Mouse (Mus musculus) lung, embryonic 16.5 days (tissue): ENCODE data around the gene Dhx16. TPM values are rescaled to one million over a fixed set of nuclear protein-coding genes. Genes with fewer than 3 reads are reported as not detected.
"Not testable (repeated sequence)": the region's sequence is repeated elsewhere in the genome, so short reads cannot be mapped to it uniquely, and the experiment has no call there.

ENCODE experiments used
- ATAC-seq: fragments of 200-750 bp; cut with Nextera tagmentation; 2 replicates; pipeline ENCODE4 v1.8.0; 2017; ENCODE audit warnings: low read depth, mild to moderate bottlenecking, moderate library complexity
- H3K27ac ChIP-seq: fragments of 300-500 bp; sonication (generic); 2 replicates; pipeline ENCODE4 v1.5.1; 2014; ENCODE audit warnings: mild to moderate bottlenecking, control low read depth, low read length
- H3K27me3 ChIP-seq: fragments of 300-500 bp; sonication (generic); 2 replicates; pipeline ENCODE4 v1.6.1; 2014; ENCODE audit warnings: low read depth, low read length, mixed read lengths; ENCODE audit not compliant: control insufficient read depth, insufficient read depth
- H3K36me3 ChIP-seq: fragments of 300-500 bp; sonication (generic); 2 replicates; pipeline ENCODE4 v1.6.1; 2014; ENCODE audit warnings: low read length; ENCODE audit not compliant: control insufficient read depth, insufficient read depth
- H3K4me1 ChIP-seq: fragments of 300-500 bp; sonication (generic); replicated peaks from 2 replicates; pipeline ENCODE4 v1.6.1; 2014; ENCODE audit warnings: low read length, mixed read lengths; ENCODE audit not compliant: control insufficient read depth, insufficient read depth
- H3K4me2 ChIP-seq: fragments of 300-500 bp; sonication (generic); 2 replicates; pipeline ENCODE4 v1.6.1; 2014; ENCODE audit warnings: low read depth, low read length, control low read depth
- H3K4me3 ChIP-seq: fragments of 300-500 bp; sonication (generic); 2 replicates; pipeline ENCODE4 v1.5.1; 2014; ENCODE audit warnings: mild to moderate bottlenecking, low read length, control low read depth
- H3K9ac ChIP-seq: fragments of 300-500 bp; sonication (generic); 2 replicates; pipeline ENCODE4 v1.6.1; 2014; ENCODE audit warnings: low read length, control low read depth
- H3K9me3 ChIP-seq: fragments of 300-500 bp; sonication (generic); 2 replicates; pipeline ENCODE4 v1.6.1; 2016; ENCODE audit warnings: low read length; ENCODE audit not compliant: control insufficient read depth
- WGBS: fragments of 180-500 bp; shearing (Covaris S2); extraction: QIAGEN DNeasy Blood & Tissue Kit; methylation state at CpG from one replicate; pipeline ENCODE4 v1.1.7; 2014; 5-methylcytosine and 5-hydroxymethylcytosine counted together
- polyA plus RNA-seq: library from polyadenylated mRNA; unstranded; fragments of >200 nt; fragmentation: Nextera tagmentation; extraction: Ambion mirVana; gene quantifications from 2 replicates; pipeline ENCODE4 v1.2.1, GENCODE M21; 2015

The Dhx16 gene
- polyA plus RNA-seq, 1 experiment from 2014 or later, result 40.2 TPM

- peak overlapping the region; percentile 100 for H3K27ac ChIP-seq
- peak; percentile 7; the same call in 1 of the 2 replicates for ATAC-seq
- H3K4me3 ChIP-seq, result peak overlapping the region; percentile 90
- no peaks in the 10 kb centered on the region for H3K27me3 ChIP-seq
- H3K9ac ChIP-seq, result peak overlapping the region; percentile 82
- peaks cover 33% of the 10 kb centered on the region for H3K4me1 ChIP-seq
- H3K36me3 ChIP-seq, result peaks cover 43% of the 10 kb centered on the region
- 0% methylated on average over 18 of the region's 18 CpGs for WGBS
- H3K4me2 ChIP-seq, result peak overlapping the region; percentile 86
- no peaks in the 10 kb centered on the region for H3K9me3 ChIP-seq
Observed at GRCm38 (mm10) chr17:35837487-35837886, 42.1 kb upstream of the Dhx16 start.

DNA sequence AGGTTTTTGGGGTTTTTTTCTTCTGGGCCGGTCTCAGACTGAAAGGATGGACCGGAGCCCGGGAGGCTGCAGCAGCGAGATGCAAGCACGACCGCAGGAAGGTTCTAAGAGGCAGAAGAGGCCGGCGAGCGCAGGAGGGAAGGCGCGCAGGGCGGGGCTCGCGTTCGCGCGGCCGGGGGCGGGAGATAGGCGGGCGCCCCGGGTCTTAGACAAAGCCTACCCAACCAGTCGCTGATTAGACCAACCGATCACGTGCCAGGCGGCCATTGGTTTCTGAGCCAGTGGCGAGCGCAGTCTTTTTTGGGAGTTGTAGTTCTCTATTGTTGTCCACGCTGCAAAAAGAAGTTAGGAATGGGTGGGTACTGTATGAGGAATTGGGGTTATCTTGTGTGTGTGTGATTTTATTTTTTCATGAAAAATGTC is 41.5 kb upstream of the Dhx16 start, which contains the start of gene Tubb5:
Gene Tubb5, minus strand, starts transcription at position 185 of the 423 bp plus-strand sequence.
- Histone ChIP-seq H3K4me1 (peaks cover 37% of the 10 kb centered on the region), H3K4me3 (peak within 1 kb of the TSS; percentile 90), H3K27me3 (no peaks in the 10 kb centered on the region), H3K27ac (peak within 1 kb of the TSS; percentile 100), H3K9ac (peak within 1 kb of the TSS; percentile 82), H3K4me2 (peak within 1 kb of the TSS; percentile 86), H3K9me3 (no peaks in the 10 kb centered on the region), H3K36me3 (peaks cover 37% of the 10 kb centered on the region)
- WGBS, result under 1% methylated on average over 29 of the region's 29 CpGs
- peak; percentile 80 for ATAC-seq

GRCm38 (mm10) chr17:35838570-35838969 is 41.0 kb upstream of the Dhx16 start:
- Histone ChIP-seq H3K36me3 (peaks cover 32% of the 10 kb centered on the region), H3K27ac (peak overlapping the region; percentile 85), H3K4me1 (peaks cover 38% of the 10 kb centered on the region), H3K4me3 (peak overlapping the region; percentile 90), H3K9ac (peak overlapping the region; percentile 62), H3K4me2 (peak overlapping the region; percentile 86), H3K9me3 (no peaks in the 10 kb centered on the region), H3K27me3 (no peaks in the 10 kb centered on the region)
- WGBS, result under 1% methylated on average over 5 of the region's 5 CpGs
- no peak for ATAC-seq

- peak overlapping the region; percentile 62 for H3K9ac ChIP-seq
- H3K27ac ChIP-seq, result peak overlapping the region; percentile 85
- peak overlapping the region; percentile 90 for H3K4me3 ChIP-seq
- H3K27me3 ChIP-seq, ATAC-seq, H3K9me3 ChIP-seq: not testable (repeated sequence)
- H3K4me1 ChIP-seq, result peaks cover 33% of the 10 kb centered on the region
- peak overlapping the region; percentile 86 for H3K4me2 ChIP-seq
- WGBS, result 39% methylated on average over 3 of the region's 3 CpGs
- H3K36me3 ChIP-seq, result peaks cover 28% of the 10 kb centered on the region
Observed at GRCm38 (mm10) chr17:35839002-35839401, 40.6 kb upstream of the Dhx16 start.

- Histone ChIP-seq H3K4me2 (peak overlapping the region; percentile 53), H3K27ac (peak overlapping the region; percentile 43; the same call in 1 of the 2 replicates), H3K9me3 (no peaks in the 10 kb centered on the region), H3K36me3 (peaks cover 18% of the 10 kb centered on the region), H3K4me1 (peaks cover 22% of the 10 kb centered on the region), H3K27me3 (no peaks in the 10 kb centered on the region), H3K9ac (peak overlapping the region; percentile 59), H3K4me3 (peak overlapping the region; percentile 75)
- 49% methylated on average over 14 of the region's 14 CpGs for WGBS
- ATAC-seq, result no peak
Observed at GRCm38 (mm10) chr17:35840561-35840960, 39.1 kb upstream of the Dhx16 start.

DNA sequence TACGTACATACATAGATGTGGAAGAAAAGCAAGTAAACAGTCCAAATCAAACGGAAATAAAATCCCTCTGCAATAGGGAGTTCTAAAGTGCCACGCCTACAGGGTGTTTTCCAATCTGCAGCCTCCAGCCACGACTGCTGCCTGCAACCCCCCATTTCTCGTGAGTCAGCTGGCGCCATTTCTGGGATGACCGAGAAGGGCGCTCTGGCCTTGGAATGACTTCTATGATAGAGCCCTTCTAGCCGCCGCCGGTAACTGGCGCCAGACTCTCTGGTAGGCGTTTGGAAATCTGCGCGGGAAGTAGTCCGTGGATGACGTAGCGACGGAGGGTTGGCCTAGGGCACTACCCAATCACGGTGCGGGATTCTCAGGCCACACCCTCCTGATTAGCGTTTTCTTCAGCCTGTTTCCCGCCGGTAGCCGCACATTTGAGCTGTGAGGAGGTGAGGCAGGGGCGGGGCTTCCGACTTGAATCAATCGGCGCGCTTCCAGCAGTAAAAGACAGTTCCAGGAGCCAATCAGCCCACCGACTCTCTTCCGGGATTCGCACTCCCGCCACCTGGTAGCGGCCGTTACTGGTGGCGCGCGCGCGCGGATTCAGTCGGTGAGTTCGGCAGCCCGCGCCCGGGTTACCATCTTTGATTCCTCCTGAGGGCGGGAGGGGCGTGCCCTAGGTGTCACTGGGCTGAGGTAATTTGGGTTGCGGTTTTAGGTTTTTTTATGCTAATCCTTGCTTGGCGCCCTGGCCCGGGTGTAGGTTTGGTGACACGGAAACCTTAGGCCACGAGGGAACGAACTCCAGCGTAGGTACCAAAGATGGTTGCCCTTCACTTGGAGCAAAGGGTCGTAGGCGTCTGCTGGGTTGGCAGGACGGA is 38.3 kb upstream of the Dhx16 start, which contains the start of gene Mdc1:
Gene Mdc1, plus strand, starts transcription at position 440 of the 875 bp plus-strand sequence.
- Histone ChIP-seq H3K4me3 (peak within 1 kb of the TSS; percentile 75), H3K4me2 (peak within 1 kb of the TSS; percentile 68), H3K4me1 (peaks cover 15% of the 10 kb centered on the region), H3K27me3 (no peaks in the 10 kb centered on the region), H3K9me3 (no peaks in the 10 kb centered on the region), H3K27ac (peak within 1 kb of the TSS; percentile 86), H3K9ac (peak within 1 kb of the TSS; percentile 73), H3K36me3 (peaks cover 15% of the 10 kb centered on the region)
- peak; percentile 91 for ATAC-seq
- 0% methylated on average over 59 of the region's 59 CpGs for WGBS

DNA sequence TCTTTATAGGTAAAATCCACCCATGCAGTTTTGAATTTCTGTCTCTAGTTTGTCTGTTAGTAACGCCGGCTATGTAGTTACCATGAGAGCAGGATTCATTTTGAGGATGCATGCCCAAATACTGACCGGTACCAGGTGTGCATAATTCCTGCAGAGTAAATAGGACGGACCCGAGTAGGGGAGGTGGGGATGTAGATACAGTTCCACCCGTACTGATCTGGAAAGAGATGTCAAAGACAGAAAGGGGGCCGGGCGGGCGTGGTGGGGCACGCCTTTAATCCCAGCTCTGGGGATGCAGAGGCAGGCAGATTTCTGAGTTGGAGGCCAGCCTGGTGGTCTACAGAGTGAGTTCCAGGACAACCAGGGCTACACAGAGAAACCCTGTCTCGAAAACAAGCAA is 37.6 kb upstream of the Dhx16 start:
- Histone ChIP-seq H3K27me3 (no peaks in the 10 kb centered on the region), H3K27ac (peak overlapping the region; percentile 86), H3K9ac (peak overlapping the region; percentile 73), H3K36me3 (peaks cover 14% of the 10 kb centered on the region), H3K9me3 (no peaks in the 10 kb centered on the region), H3K4me3 (peak overlapping the region; percentile 75), H3K4me2 (peak overlapping the region; percentile 68), H3K4me1 (peaks cover 13% of the 10 kb centered on the region)
- no peak for ATAC-seq
- WGBS, result 15% methylated on average over 11 of the region's 11 CpGs

- Histone ChIP-seq H3K27ac (no peak overlapping the region), H3K4me1 (peaks cover 13% of the 10 kb centered on the region), H3K4me3 (no peak overlapping the region), H3K9me3 (no peaks in the 10 kb centered on the region), H3K27me3 (no peaks in the 10 kb centered on the region), H3K9ac (no peak overlapping the region), H3K36me3 (peaks cover 28% of the 10 kb centered on the region), H3K4me2 (no peak overlapping the region)
- no peak for ATAC-seq
- WGBS, result 92% methylated on average over 3 of the region's 3 CpGs
Observed at GRCm38 (mm10) chr17:35843514-35843913, 36.1 kb upstream of the Dhx16 start.

DNA sequence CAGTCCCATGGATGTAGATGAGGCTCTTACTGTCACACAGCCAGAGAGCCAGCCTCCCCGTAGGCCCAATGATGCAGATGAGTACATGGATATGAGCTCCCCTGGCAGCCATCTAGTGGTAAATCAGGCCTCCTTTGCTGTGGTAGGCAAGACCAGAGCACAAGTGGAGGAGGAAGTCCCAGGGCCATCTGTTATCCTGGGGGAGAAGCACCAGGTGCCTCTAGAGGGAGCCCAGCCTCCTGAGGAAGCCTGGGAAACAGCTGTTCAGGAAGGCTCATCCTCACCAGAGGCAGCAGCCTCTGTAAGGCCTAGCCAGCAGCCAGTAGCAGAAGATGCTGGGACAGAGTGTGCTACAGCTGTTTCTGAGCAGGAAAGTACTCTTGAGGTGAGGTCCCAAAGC is 31.5 kb upstream of the Dhx16 start:
- peaks cover 61% of the 10 kb centered on the region for H3K36me3 ChIP-seq
- H3K27ac ChIP-seq, result no peak overlapping the region
- 75% methylated on average over 1 of the region's 1 CpGs for WGBS
- no peak overlapping the region for H3K4me2 ChIP-seq
- no peaks in the 10 kb centered on the region for H3K9me3 ChIP-seq
- no peak overlapping the region for H3K4me3 ChIP-seq
- ATAC-seq, result no peak; the same call in 1 of the 2 replicates
- no peaks in the 10 kb centered on the region for H3K27me3 ChIP-seq
- peaks cover 1% of the 10 kb centered on the region; the same call in 1 of the 2 replicates for H3K4me1 ChIP-seq
- no peak overlapping the region for H3K9ac ChIP-seq
